Mouse (Mus musculus) layer of hippocampus, adult 2 months (tissue): Measurements from ENCODE around the gene Olfr128. TPM values are rescaled to one million over a fixed set of nuclear protein-coding genes. Genes with fewer than 3 reads are reported as not detected.
"Not testable (repeated sequence)": the region's sequence is repeated elsewhere in the genome, so short reads cannot be mapped to it uniquely, and the experiment has no call there.

Experiments
- DNase-seq, 2 experiments: peaks; one replicate each; pipeline ENCODE4 v3.0.0; 2022; ENCODE audit warnings: low spot score in 2 of 2
- H3K27ac ChIP-seq: fragments of 200-600 bp; 2 replicates; pipeline ENCODE4 v1.8.1; 2022
- H3K4me3 ChIP-seq: fragments of 200-600 bp; 2 replicates; pipeline ENCODE4 v1.8.1; 2022; ENCODE audit warnings: mild to moderate bottlenecking
- CTCF ChIP-seq: fragments of 200-600 bp; conservative IDR thresholded peaks from 2 replicates; pipeline ENCODE4 v1.8.1; 2022; ENCODE audit warnings: antibody characterized with exemption, mild to moderate bottlenecking, moderate library complexity
- long read RNA-seq, 2 experiments: library from polyadenylated mRNA; stranded (forward); transcript quantifications; one replicate each; pipeline ENCODE4 v2.0.0; 2021; ENCODE audit warnings: borderline mapping rate in 2 of 2
- total RNA-seq, 2 experiments: library from RNA; stranded (reverse); gene quantifications; 2 replicates each; pipeline ENCODE4 v1.2.3; 2021

Gene Olfr128
- total RNA-seq: not detected
- long read RNA-seq, experiment 1: 0 reads
- long read RNA-seq, experiment 2: 0 reads

GRCm38 (mm10) chr17:37920248-37920647, at the start of gene Olfr128:
Olfr128 (plus strand) TSS chr17:37920548.
- Histone ChIP-seq H3K27ac (no peak within 1 kb of the TSS), H3K4me3 (no peak within 1 kb of the TSS)
- DNase-seq: no peak
- no peak for TF ChIP-seq CTCF

DNA sequence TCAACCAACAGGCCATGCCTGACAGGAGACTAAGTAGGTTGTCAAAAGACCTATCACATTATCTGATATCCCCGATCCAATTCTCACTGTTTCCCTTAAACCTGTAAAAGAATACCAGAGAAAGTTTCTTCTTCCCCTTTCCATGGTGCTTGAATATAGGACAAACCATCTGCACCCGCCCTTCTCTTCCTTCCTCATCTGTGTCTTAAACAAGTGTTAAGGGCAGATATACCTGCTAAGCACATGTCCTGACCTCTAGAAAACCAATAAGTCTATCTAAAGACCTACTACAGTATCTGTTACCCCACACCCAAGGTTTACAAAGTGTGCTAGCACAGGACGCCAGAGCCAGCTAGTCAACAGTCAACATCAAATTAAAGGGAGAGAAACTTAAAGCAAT, 46.5 kb upstream of the Olfr128 start:
- no peak for TF ChIP-seq CTCF
- Histone ChIP-seq H3K27ac (no peak overlapping the region), H3K4me3 (no peak overlapping the region)
- DNase-seq: no peak

GRCm38 (mm10) chr17:37900137-37900536, 20.2 kb upstream of the Olfr128 start, which contains the start of gene Olfr127:
Olfr127 (plus strand) TSS chr17:37900437.
- Histone ChIP-seq H3K4me3 (no peak within 1 kb of the TSS), H3K27ac (no peak within 1 kb of the TSS)
- TF ChIP-seq CTCF: no peak
- no peak for DNase-seq

DNA sequence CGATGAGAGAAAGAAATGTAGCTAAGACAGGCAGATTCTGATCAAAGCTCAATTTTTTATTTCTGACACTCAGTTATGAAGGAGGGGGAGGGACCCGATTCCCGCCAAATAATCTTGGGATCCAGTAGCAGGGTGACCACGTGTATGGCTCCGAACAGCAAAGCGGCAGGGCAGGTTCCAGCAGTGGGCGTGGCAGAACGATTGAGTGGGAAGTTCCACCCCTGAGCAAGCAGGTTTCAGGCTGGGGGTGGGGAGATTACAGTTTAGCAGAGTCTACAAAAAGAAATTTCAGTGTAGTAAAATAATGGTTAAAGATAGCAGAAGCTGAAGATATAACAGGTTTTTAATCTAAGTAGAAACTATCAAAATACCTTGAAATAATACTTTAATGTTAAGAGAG, 13.5 kb upstream of the Olfr128 start:
- DNase-seq, H3K4me3 ChIP-seq, H3K27ac ChIP-seq: not testable (repeated sequence)

GRCm38 (mm10) chr17:37952979-37953378, 32.6 kb downstream of the Olfr128 start, which contains the start of gene Olfr761:
Olfr761 (minus strand) TSS chr17:37953079.
- no peak for DNase-seq
- no peak within 1 kb of the TSS for H3K4me3 ChIP-seq
- no peak within 1 kb of the TSS for H3K27ac ChIP-seq
- no peak for TF ChIP-seq CTCF

DNA sequence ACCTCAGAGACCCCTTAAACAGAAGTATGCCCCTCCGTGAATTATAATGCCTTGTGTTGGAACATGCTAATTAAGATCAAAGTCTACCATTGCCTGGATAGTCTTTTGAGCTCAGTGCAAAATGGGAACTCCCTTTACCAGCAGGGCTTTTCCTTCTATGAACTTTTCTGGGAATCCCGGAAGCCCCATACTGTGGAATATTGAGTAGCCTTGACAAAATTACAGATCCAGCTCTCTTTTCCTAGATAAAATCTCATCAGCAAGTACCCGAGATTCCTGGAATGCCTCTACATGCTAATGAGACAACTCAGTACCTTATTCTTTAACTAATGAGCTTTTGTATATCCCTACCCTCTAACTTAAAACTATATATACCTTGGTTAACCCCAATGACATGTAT, 53.2 kb downstream of the Olfr128 start:
- DNase-seq: no peak
- no peak overlapping the region for H3K27ac ChIP-seq
- no peak overlapping the region for H3K4me3 ChIP-seq
- no peak for TF ChIP-seq CTCF

Other genes starting within 250 kb of the Olfr128 start
- not detected for gene Olfr119, start 224.0 kb upstream of the Olfr128 start, total RNA-seq
- gene Olfr120, start 198.7 kb upstream of the Olfr128 start, total RNA-seq: not detected
- gene Olfr121, start 171.7 kb upstream of the Olfr128 start, total RNA-seq: not detected
- gene Olfr122, start 151.9 kb upstream of the Olfr128 start, total RNA-seq: not detected
- gene Olfr123, start 127.0 kb upstream of the Olfr128 start, total RNA-seq: not detected
- not detected for gene Olfr124, start 120.7 kb upstream of the Olfr128 start, total RNA-seq
- not detected for gene Olfr125, start 87.6 kb upstream of the Olfr128 start, total RNA-seq
- not detected for gene Olfr126, start 73.1 kb upstream of the Olfr128 start, total RNA-seq
- not detected for gene Olfr127, start 20.1 kb upstream of the Olfr128 start, total RNA-seq
- not detected for gene Olfr761, start 32.5 kb downstream of the Olfr128 start, total RNA-seq
- not detected for gene Olfr129, start 139.5 kb downstream of the Olfr128 start, total RNA-seq
- gene Olfr130, start 143.4 kb downstream of the Olfr128 start, total RNA-seq: not detected
- not detected for gene Olfr131, start 168.1 kb downstream of the Olfr128 start, total RNA-seq
- gene Olfr132, start 214.0 kb downstream of the Olfr128 start, total RNA-seq: not detected
- gene Olfr133, start 224.7 kb downstream of the Olfr128 start, total RNA-seq: not detected